Mouse (Mus musculus) forebrain, embryonic 10.5 days (tissue): Measurements from ENCODE around the gene Kansl3. TPM values are rescaled to one million over a fixed set of nuclear protein-coding genes. Genes with fewer than 3 reads are reported as not detected.

Source experiments
- DNase-seq: peaks from one replicate; pipeline ENCODE4 v3.0.0-alpha.2; 2017; ENCODE audit warnings: low spot score; ENCODE audit errors: extremely low spot score
- H3K27ac ChIP-seq: fragments of 300-500 bp; sonication (generic); 2 replicates; pipeline ENCODE4 v1.5.1; 2016; ENCODE audit warnings: mild to moderate bottlenecking
- H3K27me3 ChIP-seq: fragments of 300-500 bp; sonication (generic); 2 replicates; pipeline ENCODE4 v1.6.1; 2016; ENCODE audit warnings: mild to moderate bottlenecking; ENCODE audit not compliant: poor library complexity, severe bottlenecking
- H3K36me3 ChIP-seq: fragments of 300-500 bp; sonication (generic); replicated peaks from 2 replicates; pipeline ENCODE4 v1.6.1; 2016; ENCODE audit warnings: mild to moderate bottlenecking, moderate library complexity
- H3K4me1 ChIP-seq: fragments of 300-500 bp; sonication (generic); 2 replicates; pipeline ENCODE4 v1.6.1; 2016
- H3K4me3 ChIP-seq: fragments of 300-500 bp; sonication (generic); 2 replicates; pipeline ENCODE4 v1.5.1; 2016; ENCODE audit warnings: mild to moderate bottlenecking, moderate library complexity
- H3K9me3 ChIP-seq: fragments of 300-500 bp; sonication (generic); 2 replicates; pipeline ENCODE4 v1.6.1; 2016; ENCODE audit warnings: mild to moderate bottlenecking, moderate library complexity
- WGBS: fragments of 180-500 bp; shearing (Covaris S2); methylation state at CpG from one replicate; pipeline ENCODE4 v1.1.7; 2016; 5-methylcytosine and 5-hydroxymethylcytosine counted together
- microRNA-seq: library from miRNA; unstranded; fragments of <30 nt; microRNA quantifications from one replicate; pipeline ENCODE4, GENCODE M21; 2017
- polyA plus RNA-seq: library from polyadenylated mRNA; unstranded; fragments of >200 nt; fragmentation: Nextera tagmentation; extraction: Ambion mirVana; gene quantifications from 2 replicates; pipeline ENCODE4 v1.2.1, GENCODE M21; 2016

Gene Kansl3
- polyA plus RNA-seq, 1 experiment from 2014 or later: 50.6 TPM

DNA sequence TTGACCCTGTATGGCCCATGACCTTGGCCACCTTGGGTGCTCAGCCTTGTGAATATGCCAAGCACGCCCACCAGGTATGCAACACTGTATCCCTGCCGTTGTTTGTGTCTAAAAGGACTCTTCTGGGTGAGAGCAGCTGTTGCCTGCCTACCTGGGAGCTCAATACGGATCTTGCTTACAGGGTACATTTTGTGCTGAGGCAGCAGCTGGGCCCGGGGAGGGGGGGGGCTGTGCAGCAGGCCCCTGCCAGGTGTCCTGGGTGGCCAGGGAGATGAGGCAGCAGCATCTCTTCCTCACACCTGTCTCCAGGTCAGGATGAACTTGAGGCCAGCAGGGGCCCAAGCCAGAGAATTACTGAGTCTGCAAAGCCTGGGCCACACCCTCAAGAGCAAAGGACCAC is 70.9 kb downstream of the Kansl3 start:
- Histone ChIP-seq H3K4me3 (no peak overlapping the region), H3K36me3 (no peaks in the 10 kb centered on the region), H3K27ac (no peak overlapping the region), H3K4me1 (peaks cover 7% of the 10 kb centered on the region), H3K27me3 (peaks cover 60% of the 10 kb centered on the region), H3K9me3 (no peaks in the 10 kb centered on the region)
- no peak for DNase-seq
- 88% methylated on average over 4 of the region's 4 CpGs for WGBS

DNA sequence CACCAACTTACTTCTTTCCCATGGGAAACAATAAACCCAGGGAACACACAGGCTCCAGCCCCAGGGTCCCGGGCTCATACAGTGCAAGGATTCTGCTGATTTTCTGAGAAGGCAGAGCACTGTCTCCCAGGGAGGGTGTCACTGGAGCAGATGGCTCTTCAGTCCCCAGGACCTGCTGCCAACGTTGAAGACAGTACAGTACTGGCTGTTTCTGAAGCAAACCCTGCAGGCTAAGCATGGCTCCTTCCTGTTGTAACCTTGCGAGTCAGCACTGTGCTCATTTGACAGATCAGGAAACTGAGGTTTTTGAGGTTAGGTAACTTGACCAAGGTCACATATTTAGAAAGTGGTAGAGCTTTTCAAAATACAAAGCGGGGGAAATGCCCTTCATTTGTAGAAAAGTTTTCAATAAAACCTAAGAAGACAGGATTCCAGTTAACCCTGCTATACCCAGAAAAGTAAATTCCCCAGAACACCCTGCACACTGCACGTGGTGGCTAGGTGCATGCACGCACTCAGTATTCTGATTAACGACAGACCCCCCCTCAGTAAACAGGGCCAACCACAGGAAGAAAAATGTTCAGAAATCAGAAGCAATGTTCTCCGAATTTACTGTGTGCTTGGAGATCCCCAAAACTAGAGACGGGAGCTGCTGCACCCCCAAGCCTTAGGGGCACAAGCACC is 72.4 kb downstream of the Kansl3 start:
- H3K36me3 ChIP-seq: no peaks in the 10 kb centered on the region
- peaks cover 45% of the 10 kb centered on the region for H3K27me3 ChIP-seq
- H3K9me3 ChIP-seq: no peaks in the 10 kb centered on the region
- H3K4me1 ChIP-seq: 0 out of 2 replicates have a peak, but pooled peaks cover 4% of the 10 kb centered on the region
- H3K27ac ChIP-seq: no peak overlapping the region
- DNase-seq: no peak
- H3K4me3 ChIP-seq: no peak overlapping the region
- WGBS: 80% methylated on average over 9 of the region's 9 CpGs

DNA sequence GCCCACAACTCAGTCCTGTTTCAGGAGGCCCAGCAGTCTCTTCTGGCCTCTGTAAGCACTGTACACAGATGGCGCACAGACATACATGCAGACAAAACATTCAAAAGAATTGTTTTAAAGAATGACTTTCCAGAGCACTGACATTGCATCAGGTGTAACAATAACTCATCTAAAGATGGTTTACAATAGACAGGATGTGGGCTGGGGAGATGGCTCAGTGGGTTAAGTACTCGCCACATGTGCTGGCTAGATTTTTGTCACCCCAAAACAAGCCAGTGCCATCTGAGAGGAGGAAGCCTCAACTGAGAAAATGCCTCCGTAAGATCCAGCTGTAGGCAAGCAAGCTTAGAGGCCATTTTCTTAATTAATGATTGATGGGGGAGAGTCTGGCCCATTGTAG is 74.6 kb downstream of the Kansl3 start:
- Histone ChIP-seq H3K27ac (no peak overlapping the region), H3K27me3 (peaks cover 24% of the 10 kb centered on the region), H3K9me3 (no peaks in the 10 kb centered on the region), H3K36me3 (no peaks in the 10 kb centered on the region), H3K4me1 (0 out of 2 replicates have a peak, but pooled peaks cover 4% of the 10 kb centered on the region), H3K4me3 (no peak overlapping the region)
- DNase-seq: no peak
- WGBS: 86% methylated on average over 3 of the region's 3 CpGs

DNA sequence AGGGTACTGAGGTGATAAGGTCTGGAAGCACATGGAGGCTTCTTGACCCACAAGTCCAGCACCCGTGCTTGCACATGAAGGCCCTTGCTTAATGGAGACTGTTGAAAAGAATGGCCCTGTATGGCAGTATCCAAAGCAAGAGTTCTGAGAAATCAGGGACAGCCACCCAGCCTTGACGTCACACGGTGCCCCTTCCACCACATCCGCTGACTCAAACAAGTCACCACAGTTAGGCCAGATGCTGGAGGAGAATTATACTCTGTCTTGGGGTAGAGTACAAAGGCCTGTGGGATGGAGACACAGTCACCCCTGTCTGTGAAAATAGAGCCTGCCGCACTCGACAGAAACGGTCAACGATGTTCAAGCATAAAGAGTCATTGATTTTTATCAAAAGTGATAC is 75.5 kb downstream of the Kansl3 start:
- no peak for DNase-seq
- H3K4me3 ChIP-seq: no peak overlapping the region
- H3K36me3 ChIP-seq: no peaks in the 10 kb centered on the region
- no peaks in the 10 kb centered on the region for H3K9me3 ChIP-seq
- WGBS: 95% methylated on average over 8 of the region's 8 CpGs
- peaks cover 15% of the 10 kb centered on the region for H3K27me3 ChIP-seq
- no peak overlapping the region for H3K27ac ChIP-seq
- no peaks in the 10 kb centered on the region for H3K4me1 ChIP-seq

Small RNA genes lying within 50 kb of the gene (microRNA-seq; reads per million reads assigned to microRNA genes)
- gene Mir6898: 1.2 reads per million

Other genes with a start within 250 kb of the Kansl3 start
- gene Uggt1, start 124.5 kb downstream of the Kansl3 start, polyA plus RNA-seq: 52.1 and 53.6 TPM in 2 replicates
- 0.32 and 0.37 TPM in 2 replicates for gene Neurl3, start 94.5 kb downstream of the Kansl3 start, polyA plus RNA-seq
- 2.9 TPM in 2 replicates for gene Arid5a, start 61.4 kb downstream of the Kansl3 start, polyA plus RNA-seq
- gene Fer1l5, start 3.1 kb upstream of the Kansl3 start, polyA plus RNA-seq: 1.4 and 1.8 TPM in 2 replicates
- gene Lman2l, start 76.1 kb upstream of the Kansl3 start, polyA plus RNA-seq: 59.6 and 60.5 TPM in 2 replicates
- 14.5 and 15.5 TPM in 2 replicates for gene Cnnm4, start 102.4 kb upstream of the Kansl3 start, polyA plus RNA-seq
- gene Cnnm3, start 142.7 kb upstream of the Kansl3 start, polyA plus RNA-seq: 2.9 and 3.0 TPM in 2 replicates
- 15.3 and 16.5 TPM in 2 replicates for gene Ankrd23, start 167.7 kb upstream of the Kansl3 start, polyA plus RNA-seq
- not detected in 2 replicates for gene Gm42417, start 170.2 kb upstream of the Kansl3 start, polyA plus RNA-seq
- gene Ankrd39, start 178.3 kb upstream of the Kansl3 start, polyA plus RNA-seq: 17.9 and 22.2 TPM in 2 replicates
- gene Sema4c, start 189.2 kb upstream of the Kansl3 start, polyA plus RNA-seq: 20.1 and 21.7 TPM in 2 replicates